Mouse (Mus musculus) intestine, embryonic 14.5 days (tissue): ENCODE data around the gene Cd300a. TPM values are rescaled to one million over a fixed set of nuclear protein-coding genes. Genes with fewer than 3 reads are reported as not detected.

Experiments
- ATAC-seq: fragments of 200-750 bp; cut with Nextera tagmentation; replicated peaks from 2 replicates; pipeline ENCODE4 v1.8.0; 2017; ENCODE audit warnings: low read depth, moderate number of reproducible peaks, moderate TSS enrichment, moderate library complexity; ENCODE audit not compliant: low FRiP score, low TSS enrichment
- DNase-seq: peaks from one replicate; pipeline ENCODE4 v3.0.0-alpha.2; 2018; ENCODE audit warnings: low spot score
- H3K27ac ChIP-seq: fragments of 300-500 bp; sonication (generic); 2 replicates; pipeline ENCODE4 v1.5.1; 2014; ENCODE audit warnings: low read depth, mild to moderate bottlenecking, control low read depth
- H3K27me3 ChIP-seq: fragments of 300-500 bp; sonication (generic); replicated peaks from 2 replicates; pipeline ENCODE4 v1.6.1; 2014; ENCODE audit warnings: low read length, control low read depth; ENCODE audit not compliant: control insufficient read depth, insufficient read depth
- H3K36me3 ChIP-seq: fragments of 300-500 bp; sonication (generic); 2 replicates; pipeline ENCODE4 v1.6.1; 2014; ENCODE audit warnings: low read length, control low read depth; ENCODE audit not compliant: control insufficient read depth, insufficient read depth
- H3K4me1 ChIP-seq: fragments of 300-500 bp; sonication (generic); replicated peaks from 2 replicates; pipeline ENCODE4 v1.6.1; 2014; ENCODE audit warnings: low read length, control low read depth, mixed read lengths; ENCODE audit not compliant: control insufficient read depth, insufficient read depth
- H3K4me2 ChIP-seq: fragments of 300-500 bp; sonication (generic); 2 replicates; pipeline ENCODE4 v1.6.1; 2014; ENCODE audit warnings: low read length
- H3K4me3 ChIP-seq: fragments of 300-500 bp; sonication (generic); 2 replicates; pipeline ENCODE4 v1.5.1; 2014; ENCODE audit warnings: low read depth, low read length, control low read depth, mixed read lengths
- H3K9ac ChIP-seq: fragments of 300-500 bp; sonication (generic); 2 replicates; pipeline ENCODE4 v1.6.1; 2014; ENCODE audit warnings: mild to moderate bottlenecking, low read length
- H3K9me3 ChIP-seq: fragments of 300-500 bp; sonication (generic); 2 replicates; pipeline ENCODE4 v1.6.1; 2016; ENCODE audit warnings: low read length, control low read depth; ENCODE audit not compliant: control insufficient read depth
- WGBS: fragments of 180-500 bp; shearing (Covaris S2); extraction: QIAGEN DNeasy Blood & Tissue Kit; methylation state at CpG from one replicate; pipeline ENCODE4 v1.1.7; 2014; 5-methylcytosine and 5-hydroxymethylcytosine counted together
- polyA plus RNA-seq: library from polyadenylated mRNA; unstranded; fragments of >200 nt; fragmentation: Nextera tagmentation; extraction: Ambion mirVana; gene quantifications from 2 replicates; pipeline ENCODE4 v1.2.1, GENCODE M21; 2014

Cd300a gene
- polyA plus RNA-seq, 1 experiment from 2014 or later, result 0.89 TPM

GRCm38 (mm10) chr11:114873022-114873817 is 16.6 kb upstream of the Cd300a start:
- peaks cover 27% of the 10 kb centered on the region for H3K36me3 ChIP-seq
- ATAC-seq, result 0 out of 2 replicates have a peak, but pooled peaks have one; percentile 24
- H3K9ac ChIP-seq, result no peak overlapping the region
- H3K4me2 ChIP-seq, result no peak overlapping the region
- H3K27me3 ChIP-seq, result no peaks in the 10 kb centered on the region
- H3K4me1 ChIP-seq, result peaks cover 23% of the 10 kb centered on the region
- no peak overlapping the region for H3K4me3 ChIP-seq
- no peaks in the 10 kb centered on the region for H3K9me3 ChIP-seq
- peak overlapping the region; percentile 0; the same call in 1 of the 2 replicates for H3K27ac ChIP-seq
- WGBS, result 28% methylated on average over 6 of the region's 6 CpGs
- no peak for DNase-seq

GRCm38 (mm10) chr11:114874226-114875145 is 15.4 kb upstream of the Cd300a start:
- H3K36me3 ChIP-seq, result peaks cover 21% of the 10 kb centered on the region
- H3K4me2 ChIP-seq, result no peak overlapping the region
- peaks cover 22% of the 10 kb centered on the region for H3K4me1 ChIP-seq
- no peaks in the 10 kb centered on the region for H3K27me3 ChIP-seq
- no peak overlapping the region for H3K4me3 ChIP-seq
- DNase-seq, result no peak
- H3K27ac ChIP-seq, result no peak overlapping the region
- H3K9ac ChIP-seq, result no peak overlapping the region
- ATAC-seq, result no peak
- WGBS, result 50% methylated on average over 9 of the region's 9 CpGs
- H3K9me3 ChIP-seq, result no peaks in the 10 kb centered on the region

GRCm38 (mm10) chr11:114875301-114875801 is 14.5 kb upstream of the Cd300a start:
- Histone ChIP-seq H3K9me3 (no peaks in the 10 kb centered on the region), H3K27me3 (no peaks in the 10 kb centered on the region), H3K27ac (no peak overlapping the region), H3K9ac (no peak overlapping the region), H3K4me1 (peaks cover 22% of the 10 kb centered on the region), H3K4me3 (no peak overlapping the region), H3K4me2 (no peak overlapping the region), H3K36me3 (peaks cover 15% of the 10 kb centered on the region)
- WGBS, result 9% methylated on average over 9 of the region's 9 CpGs
- DNase-seq (no peak), ATAC-seq (peak; percentile 28; the same call in 1 of the 2 replicates)

DNA sequence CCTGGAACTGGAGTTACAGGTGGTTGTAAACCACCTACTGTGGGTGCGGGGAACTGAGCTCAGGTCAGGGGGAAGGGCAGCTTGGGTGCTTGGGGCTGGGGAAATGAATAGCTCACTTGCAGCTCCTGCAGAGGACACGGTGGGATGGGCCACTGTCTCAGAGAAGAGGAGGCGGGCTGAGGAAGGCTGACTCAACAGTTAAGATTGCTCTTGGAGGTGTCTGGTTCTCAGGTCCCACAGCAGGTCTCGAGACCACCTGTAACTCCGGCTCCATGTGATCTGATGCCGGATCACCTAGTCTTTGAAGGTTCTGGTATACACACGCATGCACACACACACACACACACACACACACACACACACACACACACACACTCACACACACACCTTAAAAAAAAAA is 13.7 kb upstream of the Cd300a start:
- Histone ChIP-seq H3K4me1 (peaks cover 22% of the 10 kb centered on the region), H3K27me3 (no peaks in the 10 kb centered on the region), H3K4me2 (no peak overlapping the region), H3K27ac (no peak overlapping the region), H3K36me3 (peaks cover 7% of the 10 kb centered on the region; the same call in 1 of the 2 replicates), H3K9ac (no peak overlapping the region), H3K9me3 (no peaks in the 10 kb centered on the region), H3K4me3 (no peak overlapping the region)
- ATAC-seq, result no peak
- DNase-seq, result no peak
- WGBS, result 30% methylated on average over 7 of the region's 7 CpGs

GRCm38 (mm10) chr11:114876621-114877020 is 13.2 kb upstream of the Cd300a start:
- no peak overlapping the region for H3K9ac ChIP-seq
- ATAC-seq, result no peak
- H3K27ac ChIP-seq, result no peak overlapping the region

GRCm38 (mm10) chr11:114877145-114877544 is 12.7 kb upstream of the Cd300a start:
- H3K27me3 ChIP-seq, result no peaks in the 10 kb centered on the region
- ATAC-seq, result no peak
- 41% methylated on average over 3 of the region's 3 CpGs for WGBS
- H3K4me3 ChIP-seq, result no peak overlapping the region
- no peaks in the 10 kb centered on the region for H3K36me3 ChIP-seq
- H3K9me3 ChIP-seq, result no peaks in the 10 kb centered on the region
- DNase-seq, result peak; percentile 77
- no peak overlapping the region for H3K27ac ChIP-seq
- H3K9ac ChIP-seq, result no peak overlapping the region
- peaks cover 22% of the 10 kb centered on the region for H3K4me1 ChIP-seq
- no peak overlapping the region for H3K4me2 ChIP-seq

More at GRCm38 (mm10) chr11:114876621-114877020, 13.2 kb upstream of the Cd300a start:
- H3K4me3 ChIP-seq, result no peak overlapping the region
- H3K9me3 ChIP-seq, result no peaks in the 10 kb centered on the region
- H3K36me3 ChIP-seq, result peaks cover 3% of the 10 kb centered on the region; the same call in 1 of the 2 replicates
- no peak overlapping the region for H3K4me2 ChIP-seq
- WGBS, result 43% methylated on average over 2 of the region's 2 CpGs
- peaks cover 22% of the 10 kb centered on the region for H3K4me1 ChIP-seq
- H3K27me3 ChIP-seq, result no peaks in the 10 kb centered on the region
- no peak for DNase-seq

DNA sequence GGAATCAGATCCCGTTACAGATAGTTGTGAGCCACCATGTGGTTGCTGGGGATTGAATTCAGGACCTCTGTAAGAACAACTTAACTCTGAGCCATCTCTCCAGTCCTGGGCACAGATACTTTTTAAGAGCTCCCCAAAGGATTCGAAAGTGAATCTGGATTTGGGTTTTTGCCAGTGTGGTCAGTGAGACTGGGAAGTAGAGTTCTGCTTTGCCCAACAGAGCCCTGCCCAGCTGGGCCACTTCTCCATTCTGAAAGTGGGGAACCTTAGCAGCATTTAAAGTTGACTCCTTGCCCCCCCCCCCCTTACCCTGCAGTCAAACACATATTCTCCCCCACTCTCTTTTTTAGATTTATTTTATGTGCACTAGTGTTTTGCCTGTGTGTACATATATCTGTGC is 10.2 kb upstream of the Cd300a start:
- H3K36me3 ChIP-seq, result no peaks in the 10 kb centered on the region
- WGBS, result 66% methylated on average over 2 of the region's 2 CpGs
- no peaks in the 10 kb centered on the region for H3K9me3 ChIP-seq

GRCm38 (mm10) chr11:114880185-114880584 is 9.7 kb upstream of the Cd300a start:
- H3K4me2 ChIP-seq, result no peak overlapping the region
- H3K27ac ChIP-seq, result no peak overlapping the region
- DNase-seq (no peak), ATAC-seq (no peak)
- H3K36me3 ChIP-seq, result no peaks in the 10 kb centered on the region
- H3K4me3 ChIP-seq, result no peak overlapping the region
- H3K27me3 ChIP-seq, result no peaks in the 10 kb centered on the region
- no peak overlapping the region for H3K9ac ChIP-seq
- H3K4me1 ChIP-seq, result 0 out of 2 replicates have a peak, but pooled peaks cover 6% of the 10 kb centered on the region
- no peaks in the 10 kb centered on the region for H3K9me3 ChIP-seq

More for the DNA sequence above, 10.2 kb upstream of the Cd300a start:
- no peak overlapping the region for H3K4me3 ChIP-seq
- no peak overlapping the region for H3K27ac ChIP-seq
- 0 out of 2 replicates have a peak, but pooled peaks cover 6% of the 10 kb centered on the region for H3K4me1 ChIP-seq
- no peak for DNase-seq
- H3K4me2 ChIP-seq, result no peak overlapping the region
- no peaks in the 10 kb centered on the region for H3K27me3 ChIP-seq
- no peak for ATAC-seq
- no peak overlapping the region for H3K9ac ChIP-seq
